Mouse (Mus musculus): ENCODE measurements around the gene Asrgl1.

DNA sequence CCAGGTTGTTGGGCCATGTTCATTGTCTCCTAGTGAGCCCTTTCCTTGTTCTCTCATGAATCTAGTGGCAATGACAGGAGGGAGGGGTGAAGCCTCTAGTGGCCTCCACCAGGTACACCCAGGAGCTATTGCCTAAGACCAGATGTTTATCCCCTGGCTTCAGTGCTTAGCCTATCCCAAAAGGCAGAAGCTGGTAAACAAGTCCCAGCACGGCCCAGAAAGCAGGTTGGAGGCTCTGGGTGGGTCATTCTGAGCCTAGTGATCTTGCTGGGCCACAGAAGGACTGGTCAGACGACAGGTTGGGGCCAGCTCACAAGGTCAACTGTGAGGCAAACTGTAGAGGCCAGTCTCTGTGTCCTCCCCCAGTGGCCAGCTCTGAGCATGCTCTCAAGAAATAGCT, 44.7 kb downstream of the Asrgl1 start:
- TF ChIP-seq CTCF (IDR thresholded peaks at IDR 0.05; ENCODE audit: low read depth, low read length) (no peak), GATA1 (IDR thresholded peaks at IDR 0.05; ENCODE audit: borderline replicate concordance, low read length) (no peak), POLR2AphosphoS5 (IDR thresholded peaks at IDR 0.05; ENCODE audit: insufficient replicate concordance, low read depth, low read length) (no peak), GATA2 (IDR thresholded peaks at IDR 0.05; ENCODE audit: borderline replicate concordance, low read depth, low read length) (no peak), TAL1 (conservative IDR thresholded peaks at IDR 0.05; ENCODE audit: low read depth, low read length) (no peak)
